Mouse (Mus musculus) hindbrain, embryonic 11.5 days (tissue): ENCODE measurements around the gene Slc25a28. TPM values are rescaled to one million over a fixed set of nuclear protein-coding genes. Genes with fewer than 3 reads are reported as not detected.

ENCODE experiments used
- ATAC-seq: fragments of 200-750 bp; cut with Nextera tagmentation; 2 replicates; pipeline ENCODE4 v1.8.0; 2017; ENCODE audit warnings: mild to moderate bottlenecking, moderate TSS enrichment, moderate library complexity; ENCODE audit not compliant: low FRiP score
- DNase-seq: peaks from one replicate; pipeline ENCODE4 v3.0.0-alpha.2; 2015; ENCODE audit warnings: low spot score
- H3K27ac ChIP-seq: fragments of 300-500 bp; sonication (generic); 2 replicates; pipeline ENCODE4 v1.5.1; 2014; ENCODE audit warnings: mild to moderate bottlenecking, low read depth, low read length
- H3K27me3 ChIP-seq: fragments of 300-500 bp; sonication (generic); 2 replicates; pipeline ENCODE4 v1.6.1; 2014; ENCODE audit warnings: mild to moderate bottlenecking, low read length, moderate library complexity, mixed read lengths; ENCODE audit not compliant: control insufficient read depth, insufficient read depth
- H3K36me3 ChIP-seq: fragments of 300-500 bp; sonication (generic); 2 replicates; pipeline ENCODE4 v1.6.1; 2014; ENCODE audit warnings: mild to moderate bottlenecking, low read length, moderate library complexity, mixed read lengths; ENCODE audit not compliant: control insufficient read depth, insufficient read depth
- H3K4me1 ChIP-seq: fragments of 300-500 bp; sonication (generic); replicated peaks from 2 replicates; pipeline ENCODE4 v1.6.1; 2014; ENCODE audit warnings: low read length, mixed read lengths; ENCODE audit not compliant: control insufficient read depth, insufficient read depth
- H3K4me2 ChIP-seq: fragments of 300-500 bp; sonication (generic); replicated peaks from 2 replicates; pipeline ENCODE4 v1.6.1; 2014; ENCODE audit warnings: mild to moderate bottlenecking, low read depth, low read length
- H3K4me3 ChIP-seq: fragments of 300-500 bp; sonication (generic); 2 replicates; pipeline ENCODE4 v1.5.1; 2014; ENCODE audit warnings: low read depth, low read length
- H3K9ac ChIP-seq: fragments of 300-500 bp; sonication (generic); 2 replicates; pipeline ENCODE4 v1.6.1; 2014; ENCODE audit warnings: low read depth, low read length
- H3K9me3 ChIP-seq: fragments of 300-500 bp; sonication (generic); 2 replicates; pipeline ENCODE4 v1.6.1; 2016; ENCODE audit warnings: low read length; ENCODE audit not compliant: control insufficient read depth
- WGBS: fragments of 180-500 bp; shearing (Covaris S2); extraction: QIAGEN DNeasy Blood & Tissue Kit; methylation state at CpG from one replicate; pipeline ENCODE4 v1.1.7; 2014; 5-methylcytosine and 5-hydroxymethylcytosine counted together
- polyA plus RNA-seq: library from polyadenylated mRNA; unstranded; fragments of >200 nt; fragmentation: Nextera tagmentation; extraction: Ambion mirVana; gene quantifications from 2 replicates; pipeline ENCODE4 v1.2.1, GENCODE M21; 2014

Gene Slc25a28
- polyA plus RNA-seq, 1 experiment from 2014 or later = 9.1 TPM

DNA sequence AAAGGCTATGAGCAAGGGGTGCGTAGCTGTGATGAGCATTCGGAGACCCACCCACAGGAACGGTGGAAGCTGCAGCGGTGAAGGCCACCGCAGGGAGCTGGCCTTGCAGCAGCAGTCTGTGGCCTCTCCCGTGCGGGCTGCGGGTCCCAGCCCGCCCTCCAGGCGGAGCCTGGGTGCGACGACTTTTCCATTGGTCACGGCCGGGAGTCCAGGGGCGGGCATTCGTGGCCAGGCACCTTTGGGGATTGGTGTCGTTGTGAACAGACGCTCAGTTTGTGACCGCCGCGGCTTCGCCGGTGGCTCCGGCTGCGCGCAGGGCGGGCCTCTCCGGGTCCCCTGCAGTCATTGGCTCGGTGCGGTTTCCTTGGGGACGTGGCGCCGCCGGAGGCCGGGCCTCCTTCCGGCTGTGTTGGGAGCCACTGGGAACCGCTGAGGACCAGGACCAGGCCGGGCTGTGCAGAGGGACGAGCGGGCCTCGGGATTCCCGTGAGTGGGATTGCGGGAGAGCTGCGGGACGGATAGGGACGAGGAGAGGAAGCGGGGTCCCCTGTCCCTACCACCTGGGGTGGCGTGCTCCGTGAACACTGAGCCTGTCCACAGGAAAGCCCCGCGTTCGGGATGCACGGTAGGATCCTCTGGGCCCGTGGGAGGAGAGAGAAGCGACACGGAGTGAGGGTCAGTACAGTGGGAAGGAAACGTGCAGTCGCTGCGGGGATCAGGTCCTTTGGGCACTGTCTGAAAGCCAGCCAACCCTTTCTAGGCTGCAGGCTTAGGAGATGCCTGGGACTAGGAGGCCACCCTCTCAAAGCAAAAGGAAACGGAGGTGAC, 15.0 kb upstream of the Slc25a28 start, which contains the start of gene Entpd7:
Gene Entpd7 (plus strand): TSS at position 254 of the 828 bp plus-strand sequence.
- ATAC-seq (peak; percentile 98), DNase-seq (peak; percentile 93)
- H3K9ac ChIP-seq = peak within 1 kb of the TSS; percentile 83
- H3K4me1 ChIP-seq = no peaks in the 10 kb centered on the region
- H3K27ac ChIP-seq = peak within 1 kb of the TSS; percentile 70
- peak within 1 kb of the TSS; percentile 78 for H3K4me2 ChIP-seq
- no peaks in the 10 kb centered on the region for H3K27me3 ChIP-seq
- H3K36me3 ChIP-seq = no peaks in the 10 kb centered on the region
- no peaks in the 10 kb centered on the region for H3K9me3 ChIP-seq
- WGBS = under 1% methylated on average over 60 of the region's 60 CpGs
- H3K4me3 ChIP-seq = peak within 1 kb of the TSS; percentile 78

DNA sequence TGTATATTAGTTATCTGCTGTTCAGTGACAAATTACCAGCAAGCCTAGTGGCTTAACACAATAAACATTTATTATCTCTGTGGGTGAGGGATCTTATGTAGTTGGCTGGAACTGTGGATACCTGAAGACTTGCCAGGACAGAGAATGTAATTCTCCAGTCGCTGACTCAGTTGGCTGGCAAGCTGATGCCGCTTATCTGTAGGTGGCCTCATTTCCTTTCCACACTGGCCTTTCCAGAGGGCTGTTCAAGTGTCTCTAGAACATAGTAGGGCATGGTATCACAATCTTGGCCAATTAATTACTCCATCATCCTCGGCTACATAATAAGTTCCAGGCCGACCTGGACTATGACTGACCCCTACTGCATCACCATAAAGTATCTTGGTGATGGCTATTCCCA, 6.9 kb upstream of the Slc25a28 start:
- H3K4me3 ChIP-seq = no peak overlapping the region
- H3K27ac ChIP-seq = no peak overlapping the region
- no peak overlapping the region for H3K9ac ChIP-seq
- ATAC-seq (no peak), DNase-seq (no peak)
- no peaks in the 10 kb centered on the region for H3K9me3 ChIP-seq
- no peaks in the 10 kb centered on the region for H3K36me3 ChIP-seq
- H3K4me2 ChIP-seq = no peak overlapping the region
- 91% methylated on average over 4 of the region's 4 CpGs for WGBS
- no peaks in the 10 kb centered on the region for H3K4me1 ChIP-seq
- no peaks in the 10 kb centered on the region for H3K27me3 ChIP-seq

DNA sequence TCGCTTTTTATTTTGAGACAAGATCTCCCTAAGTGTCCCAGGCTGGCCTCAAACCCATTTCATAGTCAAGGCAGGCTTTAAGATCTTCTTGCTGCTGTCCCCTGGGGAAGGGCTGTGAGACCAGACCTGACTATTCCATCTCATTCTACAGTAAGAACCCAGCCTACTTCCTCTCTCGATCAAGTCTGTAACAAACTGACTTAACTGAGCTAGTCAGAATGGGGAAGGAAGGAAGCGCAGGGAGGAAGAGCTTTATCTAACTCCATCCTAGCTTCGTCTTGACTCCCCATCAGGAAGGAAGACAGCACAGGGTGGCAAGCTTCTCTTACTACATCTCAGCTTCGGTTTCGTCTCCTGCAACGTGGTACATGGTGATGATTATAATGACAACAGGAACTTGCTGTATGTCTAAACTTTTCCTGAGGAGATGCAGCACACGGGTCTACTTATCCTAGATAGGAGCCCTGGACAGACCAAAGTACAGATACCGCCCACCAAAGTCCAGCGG, 4.8 kb upstream of the Slc25a28 start:
- no peaks in the 10 kb centered on the region for H3K27me3 ChIP-seq
- H3K36me3 ChIP-seq = no peaks in the 10 kb centered on the region
- ATAC-seq (no peak), DNase-seq (no peak)
- H3K4me2 ChIP-seq = no peak overlapping the region
- H3K4me1 ChIP-seq = no peaks in the 10 kb centered on the region
- WGBS = 83% methylated on average over 10 of the region's 10 CpGs
- H3K9ac ChIP-seq = no peak overlapping the region
- H3K27ac ChIP-seq = no peak overlapping the region
- no peaks in the 10 kb centered on the region for H3K9me3 ChIP-seq
- H3K4me3 ChIP-seq = no peak overlapping the region

DNA sequence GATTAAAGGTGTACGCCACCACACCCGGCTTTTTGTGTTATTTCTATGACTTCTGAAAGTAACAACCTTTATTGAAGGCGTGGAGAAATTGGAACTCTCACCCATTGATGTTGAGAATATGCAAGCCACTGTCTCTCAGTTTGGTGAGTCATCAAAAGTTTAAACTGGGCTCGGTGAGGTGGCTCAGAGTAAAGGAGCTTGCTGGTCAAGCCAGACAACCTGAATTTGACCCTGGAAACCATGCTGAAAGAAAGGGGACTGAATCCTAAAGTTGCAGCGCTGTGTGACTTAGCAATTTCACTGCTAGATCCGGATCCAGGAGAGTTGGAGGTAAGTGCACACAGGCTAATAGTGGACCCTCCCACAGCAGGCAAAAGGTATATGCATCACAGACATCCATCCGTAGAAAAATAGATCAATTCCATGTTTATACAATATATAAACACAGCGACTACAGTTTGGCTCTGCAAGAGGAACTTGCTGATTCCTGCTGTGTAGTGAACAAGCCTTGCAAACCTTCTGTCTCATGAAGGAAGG, 3.9 kb upstream of the Slc25a28 start:
- Histone ChIP-seq H3K27me3 (no peaks in the 10 kb centered on the region), H3K36me3 (no peaks in the 10 kb centered on the region), H3K9me3 (no peaks in the 10 kb centered on the region), H3K4me3 (no peak overlapping the region), H3K4me2 (no peak overlapping the region), H3K4me1 (no peaks in the 10 kb centered on the region), H3K27ac (no peak overlapping the region), H3K9ac (no peak overlapping the region)
- no peak for DNase-seq
- 86% methylated on average over 8 of the region's 8 CpGs for WGBS
- ATAC-seq = no peak

DNA sequence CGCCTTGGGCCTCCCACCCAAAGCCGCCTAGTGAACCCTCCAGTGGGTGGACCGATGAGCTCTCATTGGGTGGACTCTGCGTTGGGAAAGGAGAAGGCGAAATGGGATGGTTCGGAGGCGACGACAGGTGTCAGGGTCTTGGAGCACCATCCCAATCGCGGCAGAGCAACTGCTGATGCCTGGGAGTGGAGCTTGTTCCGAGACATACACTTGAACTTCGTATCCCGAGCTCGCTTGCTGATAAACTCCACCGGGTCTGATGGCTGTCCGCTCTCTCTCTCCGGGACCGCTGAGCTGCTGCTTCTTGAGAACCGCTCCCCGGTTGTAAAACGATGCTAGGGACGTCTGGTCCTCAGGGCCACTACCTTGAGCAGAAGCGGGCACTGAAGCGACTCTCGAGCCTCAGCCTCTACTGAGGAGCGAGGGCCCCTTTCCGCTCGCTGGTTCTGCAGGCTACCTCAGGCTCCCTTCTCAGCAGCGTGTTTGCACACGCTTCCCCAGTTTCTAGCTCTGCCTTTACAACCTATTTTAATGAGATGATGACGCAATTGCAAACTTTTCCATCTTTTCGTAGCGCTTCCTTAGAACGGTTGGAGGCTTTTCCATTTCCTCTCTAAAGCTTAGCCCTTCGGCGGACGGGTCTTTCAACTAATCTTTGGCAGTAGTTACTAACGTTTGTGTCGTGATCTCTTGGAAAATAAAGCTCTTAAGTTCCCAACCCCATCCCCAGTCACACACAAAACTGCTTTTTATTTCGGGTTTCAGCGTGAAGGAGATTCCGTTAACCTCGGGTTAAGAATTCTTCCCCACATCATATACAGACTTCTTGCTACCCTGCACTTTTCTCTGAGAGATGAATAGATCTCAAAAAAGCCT, 1.1 kb upstream of the Slc25a28 start:
- 3% methylated on average over 43 of the region's 43 CpGs for WGBS
- ATAC-seq (peak; percentile 15; the same call in 1 of the 2 replicates), DNase-seq (no peak)
- Histone ChIP-seq H3K27me3 (no peaks in the 10 kb centered on the region), H3K9me3 (no peaks in the 10 kb centered on the region), H3K4me1 (no peaks in the 10 kb centered on the region), H3K36me3 (no peaks in the 10 kb centered on the region), H3K27ac (peak overlapping the region; percentile 89), H3K9ac (peak overlapping the region; percentile 67), H3K4me2 (peak overlapping the region; percentile 86), H3K4me3 (peak overlapping the region; percentile 94)

DNA sequence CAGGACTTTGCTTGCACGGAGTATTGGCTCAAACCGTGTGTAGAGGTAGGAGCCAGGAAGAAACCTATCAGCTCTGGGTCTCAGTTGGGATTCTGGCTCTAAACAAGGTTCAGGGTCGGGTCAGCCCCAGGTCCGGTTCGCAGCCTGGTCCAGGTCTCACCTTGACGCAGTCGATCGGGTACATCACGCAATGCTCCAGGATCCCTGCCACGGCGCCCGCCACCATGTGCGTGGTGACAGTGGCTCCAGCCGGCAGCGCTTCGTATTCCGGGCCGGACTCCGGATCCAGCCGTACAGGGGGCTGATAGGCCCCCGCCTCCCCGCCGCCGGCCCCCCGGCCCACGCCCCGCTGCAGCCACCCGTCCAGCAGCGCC, 378 bp downstream of the Slc25a28 start:
- peak; percentile 17 for ATAC-seq
- H3K9ac ChIP-seq = peak overlapping the region; percentile 91
- H3K4me1 ChIP-seq = no peaks in the 10 kb centered on the region
- no peaks in the 10 kb centered on the region for H3K27me3 ChIP-seq
- peak overlapping the region; percentile 68 for H3K4me2 ChIP-seq
- H3K27ac ChIP-seq = peak overlapping the region; percentile 59; the same call in 1 of the 2 replicates
- H3K9me3 ChIP-seq = no peaks in the 10 kb centered on the region
- DNase-seq = peak; percentile 53
- no peaks in the 10 kb centered on the region for H3K36me3 ChIP-seq
- under 1% methylated on average over 23 of the region's 29 CpGs for WGBS
- peak overlapping the region; percentile 94 for H3K4me3 ChIP-seq

DNA sequence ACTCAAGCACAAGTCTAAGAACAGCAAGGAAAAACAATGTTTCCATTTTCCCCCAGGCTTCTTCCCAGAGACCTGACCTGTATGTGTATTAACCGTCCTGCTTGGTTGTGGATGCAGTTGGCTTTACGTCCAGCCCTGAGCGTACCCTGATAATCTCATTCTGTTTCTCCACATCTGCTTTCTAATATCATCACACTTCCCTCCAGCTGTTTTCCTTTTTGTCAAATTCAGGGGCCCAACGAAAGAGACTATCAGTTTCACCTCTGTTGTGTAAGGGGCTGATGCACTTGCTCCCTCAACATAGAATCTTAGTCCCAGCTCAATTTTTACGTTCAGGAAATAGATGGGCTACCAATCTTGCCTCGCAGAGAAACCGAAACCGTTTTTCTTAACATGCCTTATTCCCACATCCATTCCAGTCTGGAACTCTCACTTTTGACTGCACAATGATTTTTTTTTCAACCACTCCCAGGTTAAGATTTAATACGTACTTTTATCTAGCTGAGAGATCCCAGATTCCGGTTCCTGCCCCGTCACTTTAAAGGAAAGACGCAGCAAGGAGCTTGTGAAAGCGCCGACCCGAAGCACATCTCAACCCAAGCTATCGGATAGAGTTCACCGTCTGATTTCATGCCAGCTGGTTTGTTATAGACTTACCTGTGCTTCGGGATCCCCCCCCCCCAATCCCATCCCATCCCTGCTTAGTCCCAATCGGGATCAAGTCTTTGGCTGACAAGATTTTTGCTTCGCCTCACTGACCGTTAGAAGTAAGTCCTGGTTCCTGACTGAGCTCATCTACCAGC, 967 bp downstream of the Slc25a28 start:
- Histone ChIP-seq H3K27me3 (no peaks in the 10 kb centered on the region), H3K9me3 (no peaks in the 10 kb centered on the region), H3K9ac (peak overlapping the region; percentile 91), H3K4me1 (no peaks in the 10 kb centered on the region), H3K4me2 (peak overlapping the region; percentile 68), H3K36me3 (no peaks in the 10 kb centered on the region), H3K27ac (no peak overlapping the region), H3K4me3 (peak overlapping the region; percentile 94)
- WGBS = 15% methylated on average over 21 of the region's 21 CpGs
- ATAC-seq (no peak), DNase-seq (peak; percentile 8)

DNA sequence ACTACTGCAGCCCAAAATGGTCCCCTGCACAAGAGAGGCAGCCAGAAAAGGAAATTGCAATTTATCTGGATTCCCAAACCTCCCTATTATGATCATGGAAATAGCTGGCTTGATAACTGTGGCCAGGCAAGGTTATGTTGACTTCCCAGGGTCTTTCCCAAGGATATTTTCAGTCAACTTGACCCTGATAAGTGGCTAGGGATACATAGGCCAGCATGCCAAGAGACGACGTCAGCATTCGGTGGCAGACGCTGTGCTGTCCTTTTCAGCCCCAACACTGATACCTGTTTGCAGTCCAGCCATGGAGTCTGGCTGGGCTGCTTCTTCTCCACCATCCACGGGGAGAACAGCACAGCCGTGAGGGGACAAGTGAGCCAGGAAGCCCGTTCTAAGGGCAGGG, 3.6 kb downstream of the Slc25a28 start:
- Histone ChIP-seq H3K4me3 (no peak overlapping the region), H3K9ac (no peak overlapping the region), H3K36me3 (no peaks in the 10 kb centered on the region), H3K27ac (no peak overlapping the region), H3K4me2 (no peak overlapping the region), H3K27me3 (no peaks in the 10 kb centered on the region), H3K4me1 (no peaks in the 10 kb centered on the region), H3K9me3 (no peaks in the 10 kb centered on the region)
- no peak for ATAC-seq
- WGBS = 82% methylated on average over 7 of the region's 7 CpGs
- DNase-seq = no peak
